12 mouse cellular contexts compared by ENCODE assay signal in genomic region chr14:27268986-27269700, GRCm38 (mm10).
DNase-seq lines count a peak whose midpoint lies in the region; ATAC-seq lines count a peak whose summit lies in the region.
"Had no signal": no experiment of that assay in that cellular context is flagged by ENCODE, and none has a peak within 500 bp of the region (broad histone marks: within the 10 kb centered on the region; RNA-seq: fewer than 3 reads in every experiment).

No protein-coding gene starts in this region.

- H3K4me1 ChIP-seq in intestine, embryonic 15.5 days (replicated peaks) = no peaks in the 10 kb centered on the region

- H3K27ac ChIP-seq in intestine, embryonic 15.5 days = no peak overlapping the region
- H3K27ac ChIP-seq: midbrain, embryonic 13.5 days had no signal

- ATAC-seq in intestine, embryonic 15.5 days = no peak
- ATAC-seq: midbrain, embryonic 13.5 days had no signal

- no peak overlapping the region for H3K9ac ChIP-seq in intestine, embryonic 15.5 days
- H3K9ac ChIP-seq: midbrain, embryonic 13.5 days had no signal

- peak; percentile 13 for DNase-seq in lung, postnatal 10 days
- no peak for DNase-seq in lung, postnatal 4 days
- DNase-seq in cerebellum, postnatal 36 days = peak; percentile 60 to 73
- peak; percentile 41 to 50 for DNase-seq in layer of hippocampus, postnatal 14 days (ENCODE audit: low spot score in 2 of 2)
- DNase-seq in right cerebral cortex, postnatal 25 days = peak; percentile 63
- no peak for DNase-seq in adrenal gland, postnatal 36 days
- DNase-seq in lung, postnatal 14 days = no peak
- DNase-seq: adrenal gland, adult 2 months; gastrocnemius, postnatal 10 days; lung, adult 2 months had no signal

- H3K4me3 ChIP-seq in intestine, embryonic 15.5 days (replicated peaks) = no peak overlapping the region
- H3K4me3 ChIP-seq: midbrain, embryonic 13.5 days had no signal

- H3K4me2 ChIP-seq in intestine, embryonic 15.5 days (replicated peaks) = no peak overlapping the region
- H3K4me2 ChIP-seq: midbrain, embryonic 13.5 days had no signal

- no peaks in the 10 kb centered on the region for H3K9me3 ChIP-seq in intestine, embryonic 15.5 days
- H3K9me3 ChIP-seq: midbrain, embryonic 13.5 days had no signal

- H3K36me3 ChIP-seq in intestine, embryonic 15.5 days = no peaks in the 10 kb centered on the region
- H3K36me3 ChIP-seq: midbrain, embryonic 13.5 days had no signal

- 81% methylated on average over 16 of the region's 16 CpGs for WGBS in intestine, embryonic 15.5 days

- H3K27me3 ChIP-seq in intestine, embryonic 15.5 days (replicated peaks) = no peaks in the 10 kb centered on the region
- H3K27me3 ChIP-seq: midbrain, embryonic 13.5 days had no signal

Comparison
In these comparisons a context has a peak if more than half of its experiments do, and no peak if none do; other contexts are left out.
1. DNase-seq: peak in lung, postnatal 10 days (single experiment), cerebellum, postnatal 36 days (2 of 2), layer of hippocampus, postnatal 14 days (2 of 2) and right cerebral cortex, postnatal 25 days (single experiment); none in lung, postnatal 4 days (0 of 2), adrenal gland, postnatal 36 days (0 of 2) and lung, postnatal 14 days (single experiment).